Mouse (Mus musculus) right cerebral cortex, adult 2 months (tissue): Measurements from ENCODE around the gene Tfec.

ENCODE experiments used
- DNase-seq, 2 experiments: peaks; one replicate each; pipeline ENCODE4 v3.0.0; 2021 to 2022; ENCODE audit warnings: low spot score in 2 of 2

The Tfec gene

GRCm38 (mm10) chr6:16794036-16794435, 104.2 kb downstream of the Tfec start:
- DNase-seq: no peak

- no peak for DNase-seq
Observed at GRCm38 (mm10) chr6:16785166-16785565, 113.1 kb downstream of the Tfec start.
